In the genomic region with DNA sequence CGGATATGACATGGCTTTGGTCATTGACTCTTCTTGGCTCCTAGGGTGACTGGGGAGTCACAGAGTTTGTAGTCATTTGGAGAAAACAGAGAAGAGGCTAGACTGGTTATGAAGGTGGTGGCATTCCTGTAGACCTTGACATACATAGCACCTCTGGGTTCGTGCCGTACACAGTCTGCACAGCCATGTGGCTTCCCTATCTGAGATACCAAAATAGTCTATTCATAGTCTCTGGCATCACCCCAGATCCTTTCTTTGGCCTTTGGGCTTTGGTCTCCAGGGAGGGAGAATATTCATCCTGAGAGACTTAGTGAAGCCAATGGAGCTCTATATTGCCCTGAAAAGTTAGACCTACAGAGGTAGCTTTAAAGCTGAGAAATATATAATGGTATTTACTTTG, we compare ENCODE assay signal across 23 mouse cellular contexts.
"Had no signal": no experiment of that assay in that cellular context is flagged by ENCODE, and none has a peak within 500 bp of the region (broad histone marks: within the 10 kb centered on the region; RNA-seq: fewer than 3 reads in every experiment).

No protein-coding gene starts in this region.

- H3K36me3 ChIP-seq: hindbrain, embryonic 13.5 days; hindbrain, embryonic 15.5 days; kidney, embryonic 15.5 days; limb, embryonic 13.5 days; limb, embryonic 15.5 days; liver, embryonic 12.5 days had no signal

- H3K9ac ChIP-seq: hindbrain, embryonic 13.5 days; hindbrain, embryonic 15.5 days; kidney, embryonic 15.5 days; limb, embryonic 13.5 days; limb, embryonic 15.5 days; liver, embryonic 12.5 days; liver, embryonic 14.5 days had no signal

- H3K9me3 ChIP-seq: hindbrain, embryonic 15.5 days; kidney, embryonic 15.5 days; limb, embryonic 15.5 days; liver, embryonic 12.5 days had no signal

- DNase-seq: gastrocnemius, adult 2 months; gastrocnemius, postnatal 10 days; gastrocnemius, postnatal 25 days; kidney, adult 11 months; kidney, adult 2 months; kidney, adult 9 months; kidney, postnatal 14 days; kidney, postnatal 36 days; layer of hippocampus, adult 9-11 months; layer of hippocampus, postnatal 36 days; left cerebral cortex, postnatal 4 days; lung, adult 18-20 months had no signal

- H3K4me3 ChIP-seq: gastrocnemius, adult 2 months; hindbrain, embryonic 13.5 days; hindbrain, embryonic 15.5 days; kidney, embryonic 15.5 days; limb, embryonic 13.5 days; limb, embryonic 15.5 days; liver, embryonic 12.5 days had no signal

- ATAC-seq: forebrain, embryonic 16.5 days; hindbrain, postnatal 0 days; intestine, embryonic 16.5 days; liver, embryonic 12.5 days had no signal

- H3K27ac ChIP-seq: gastrocnemius, adult 2 months; hindbrain, embryonic 13.5 days; hindbrain, embryonic 15.5 days; hindbrain, postnatal 0 days; kidney, embryonic 15.5 days; kidney, postnatal 0 days; limb, embryonic 13.5 days; limb, embryonic 15.5 days; liver, embryonic 12.5 days; liver, embryonic 14.5 days had no signal

- H3K4me2 ChIP-seq: hindbrain, embryonic 13.5 days; hindbrain, embryonic 15.5 days; kidney, embryonic 15.5 days; limb, embryonic 13.5 days; limb, embryonic 15.5 days; liver, embryonic 12.5 days had no signal
